Mouse (Mus musculus) midbrain, embryonic 15.5 days (tissue): ENCODE data around the gene Opn1sw. TPM values are rescaled to one million over a fixed set of nuclear protein-coding genes. Genes with fewer than 3 reads are reported as not detected.
"Not testable (repeated sequence)": the region's sequence is repeated elsewhere in the genome, so short reads cannot be mapped to it uniquely, and the experiment has no call there.

Source experiments
- ATAC-seq: fragments of 200-750 bp; cut with Nextera tagmentation; replicated peaks from 2 replicates; pipeline ENCODE4 v1.8.0; 2017; ENCODE audit warnings: moderate TSS enrichment
- H3K27ac ChIP-seq: fragments of 300-500 bp; sonication (generic); 2 replicates; pipeline ENCODE4 v1.5.1; 2015; ENCODE audit warnings: mild to moderate bottlenecking, inconsistent platforms
- H3K27me3 ChIP-seq: fragments of 300-500 bp; sonication (generic); replicated peaks from 2 replicates; pipeline ENCODE4 v1.6.1; 2015; ENCODE audit warnings: inconsistent platforms
- H3K36me3 ChIP-seq: fragments of 300-500 bp; sonication (generic); replicated peaks from 2 replicates; pipeline ENCODE4 v1.6.1; 2015; ENCODE audit warnings: inconsistent platforms
- H3K4me1 ChIP-seq: fragments of 300-500 bp; sonication (generic); 2 replicates; pipeline ENCODE4 v1.6.1; 2015; ENCODE audit warnings: inconsistent platforms
- H3K4me2 ChIP-seq: fragments of 300-500 bp; sonication (generic); 2 replicates; pipeline ENCODE4 v1.6.1; 2015; ENCODE audit warnings: inconsistent platforms, mild to moderate bottlenecking, moderate library complexity
- H3K4me3 ChIP-seq: fragments of 300-500 bp; sonication (generic); 2 replicates; pipeline ENCODE4 v1.5.1; 2015; ENCODE audit warnings: mild to moderate bottlenecking, inconsistent platforms
- H3K9ac ChIP-seq: fragments of 300-500 bp; sonication (generic); 2 replicates; pipeline ENCODE4 v1.6.1; 2015; ENCODE audit warnings: mild to moderate bottlenecking, inconsistent platforms
- H3K9me3 ChIP-seq: fragments of 300-500 bp; sonication (generic); 2 replicates; pipeline ENCODE4 v1.6.1; 2016; ENCODE audit warnings: inconsistent platforms
- WGBS: fragments of 180-500 bp; shearing (Covaris S2); methylation state at CpG from one replicate; pipeline ENCODE4 v1.1.7; 2015; ENCODE audit warnings: mixed read lengths; 5-methylcytosine and 5-hydroxymethylcytosine counted together
- microRNA-seq: library from miRNA; unstranded; fragments of <30 nt; microRNA quantifications from one replicate; pipeline ENCODE4, GENCODE M21; 2016
- polyA plus RNA-seq: library from polyadenylated mRNA; unstranded; fragments of >200 nt; fragmentation: Nextera tagmentation; extraction: Ambion mirVana; gene quantifications from 2 replicates; pipeline ENCODE4 v1.2.1, GENCODE M21; 2015

Opn1sw gene
- polyA plus RNA-seq, 1 experiment from 2014 or later: 0.54 TPM

DNA sequence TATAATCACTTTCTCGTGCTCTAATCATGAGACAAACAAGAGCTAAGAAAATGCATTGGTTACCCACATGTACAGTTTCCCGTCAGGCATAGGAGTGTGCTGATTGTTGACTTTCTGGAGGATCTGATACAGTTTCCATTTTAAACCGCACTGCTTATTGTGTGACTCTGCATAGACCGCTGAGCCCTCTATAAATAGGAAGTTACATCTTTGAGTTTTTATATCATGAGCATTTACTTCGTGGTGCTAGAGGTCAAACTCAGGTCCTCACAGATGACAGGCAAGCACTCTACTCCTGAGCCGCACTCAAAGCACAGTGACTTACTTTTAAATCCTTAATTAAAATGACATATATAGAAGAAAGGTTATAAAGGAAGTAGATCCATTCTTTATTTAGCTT lies 28.1 kb downstream of the Opn1sw start:
- no peaks in the 10 kb centered on the region for H3K9me3 ChIP-seq
- 91% methylated on average over 6 of the region's 6 CpGs for WGBS
- no peak overlapping the region for H3K4me3 ChIP-seq
- peaks cover 8% of the 10 kb centered on the region; the same call in 1 of the 2 replicates for H3K36me3 ChIP-seq
- no peak overlapping the region for H3K4me2 ChIP-seq
- no peak overlapping the region for H3K9ac ChIP-seq
- no peak overlapping the region for H3K27ac ChIP-seq
- no peaks in the 10 kb centered on the region for H3K27me3 ChIP-seq
- ATAC-seq: no peak
- 0 out of 2 replicates have a peak, but pooled peaks cover 2% of the 10 kb centered on the region for H3K4me1 ChIP-seq

DNA sequence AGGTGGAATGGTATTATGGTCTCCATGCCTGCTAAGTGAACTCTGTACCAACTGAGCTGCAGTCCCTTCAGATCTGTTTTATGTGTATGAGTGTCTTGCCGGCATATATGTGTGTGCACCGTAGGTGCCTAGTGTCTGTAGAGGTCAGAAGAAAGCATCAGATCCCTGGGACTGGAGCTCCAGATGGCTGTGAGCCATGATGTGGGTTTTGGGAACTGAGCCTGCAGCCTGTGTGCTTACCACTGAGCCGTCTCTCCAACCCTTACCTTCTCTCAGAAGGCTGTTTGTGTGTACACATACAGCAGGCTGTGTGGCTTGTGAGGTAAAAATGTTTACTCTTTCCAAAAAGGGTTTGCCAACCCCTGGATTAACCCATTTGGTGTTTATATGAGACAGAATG lies 28.9 kb downstream of the Opn1sw start:
- Histone ChIP-seq H3K9ac (no peak overlapping the region), H3K4me1 (0 out of 2 replicates have a peak, but pooled peaks cover 2% of the 10 kb centered on the region), H3K9me3 (no peaks in the 10 kb centered on the region), H3K27me3 (no peaks in the 10 kb centered on the region), H3K4me2 (no peak overlapping the region), H3K36me3 (peaks cover 8% of the 10 kb centered on the region; the same call in 1 of the 2 replicates), H3K27ac (no peak overlapping the region), H3K4me3 (no peak overlapping the region)
- WGBS: 97% methylated on average over 3 of the region's 3 CpGs
- no peak for ATAC-seq

DNA sequence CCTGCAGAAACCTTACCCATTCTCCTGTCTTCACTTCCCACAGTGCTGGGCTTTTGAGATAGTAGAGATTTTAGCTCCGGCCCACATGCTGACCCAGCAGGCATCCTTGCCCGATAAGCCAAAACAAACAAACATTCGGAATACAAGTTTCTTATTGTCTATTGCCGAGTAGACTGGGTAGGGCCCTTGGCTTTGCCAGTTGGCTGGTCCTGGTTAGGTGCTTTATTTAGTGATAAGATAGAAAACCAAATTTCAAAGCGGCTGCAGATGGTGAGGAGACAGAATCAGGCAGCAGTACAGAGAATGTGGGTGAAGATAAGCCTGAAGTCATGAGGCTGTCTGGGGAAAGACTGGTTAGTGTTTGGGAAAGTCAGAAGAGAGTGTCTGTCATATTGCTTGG lies 35.5 kb downstream of the Opn1sw start:
- 53% methylated on average over 5 of the region's 5 CpGs for WGBS
- Histone ChIP-seq H3K27ac (no peak overlapping the region), H3K4me2 (no peak overlapping the region), H3K9ac (no peak overlapping the region), H3K27me3 (no peaks in the 10 kb centered on the region), H3K36me3 (peaks cover 5% of the 10 kb centered on the region; the same call in 1 of the 2 replicates), H3K9me3 (no peaks in the 10 kb centered on the region), H3K4me3 (no peak overlapping the region), H3K4me1 (peaks cover 10% of the 10 kb centered on the region)
- ATAC-seq: no peak

DNA sequence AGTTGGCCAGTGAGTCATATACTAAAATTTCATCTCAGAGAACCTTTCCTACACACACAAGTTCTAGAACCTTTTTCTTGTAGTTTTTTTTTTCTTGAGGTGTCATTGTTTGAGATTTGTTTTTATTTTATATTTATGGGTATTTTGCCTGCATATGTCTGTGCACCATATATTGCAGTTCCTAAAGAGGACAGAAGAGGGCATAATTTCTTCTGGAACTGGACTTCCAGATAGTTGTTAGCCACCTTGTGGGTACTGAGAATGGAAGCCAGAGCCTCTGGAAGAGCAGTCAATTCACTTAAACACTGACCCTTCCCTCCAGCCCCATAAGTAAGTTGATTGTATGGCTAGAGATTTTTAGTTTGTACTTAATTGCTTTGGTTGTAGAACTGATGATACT lies 36.7 kb downstream of the Opn1sw start:
- no peak overlapping the region for H3K4me2 ChIP-seq
- no peaks in the 10 kb centered on the region for H3K27me3 ChIP-seq
- H3K36me3 ChIP-seq: no peaks in the 10 kb centered on the region
- no peak overlapping the region for H3K4me3 ChIP-seq
- no peak overlapping the region for H3K9ac ChIP-seq
- no peak for ATAC-seq
- H3K4me1 ChIP-seq: peaks cover 15% of the 10 kb centered on the region
- no peaks in the 10 kb centered on the region for H3K9me3 ChIP-seq
- no peak overlapping the region for H3K27ac ChIP-seq

DNA sequence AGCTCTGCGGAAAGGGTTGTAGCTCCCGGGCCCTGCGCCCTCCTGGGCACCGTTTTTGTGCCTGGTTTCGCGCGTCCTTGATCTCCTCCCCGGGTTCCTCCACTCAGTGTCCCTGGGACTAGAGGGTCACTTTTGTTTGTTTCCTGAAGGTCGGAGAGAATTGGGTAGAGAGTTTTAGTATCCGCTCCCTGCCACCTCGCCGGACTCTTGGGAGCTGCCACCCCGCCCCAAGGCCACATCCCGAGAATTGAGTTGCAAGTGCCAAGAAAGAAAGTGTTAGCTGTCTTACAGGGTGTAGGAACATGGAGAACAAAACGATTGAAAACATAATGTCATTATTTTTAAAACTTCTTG lies 39.9 kb downstream of the Opn1sw start:
- no peak for ATAC-seq
- under 1% methylated on average over 15 of the region's 15 CpGs for WGBS
- peaks cover 15% of the 10 kb centered on the region for H3K4me1 ChIP-seq

DNA sequence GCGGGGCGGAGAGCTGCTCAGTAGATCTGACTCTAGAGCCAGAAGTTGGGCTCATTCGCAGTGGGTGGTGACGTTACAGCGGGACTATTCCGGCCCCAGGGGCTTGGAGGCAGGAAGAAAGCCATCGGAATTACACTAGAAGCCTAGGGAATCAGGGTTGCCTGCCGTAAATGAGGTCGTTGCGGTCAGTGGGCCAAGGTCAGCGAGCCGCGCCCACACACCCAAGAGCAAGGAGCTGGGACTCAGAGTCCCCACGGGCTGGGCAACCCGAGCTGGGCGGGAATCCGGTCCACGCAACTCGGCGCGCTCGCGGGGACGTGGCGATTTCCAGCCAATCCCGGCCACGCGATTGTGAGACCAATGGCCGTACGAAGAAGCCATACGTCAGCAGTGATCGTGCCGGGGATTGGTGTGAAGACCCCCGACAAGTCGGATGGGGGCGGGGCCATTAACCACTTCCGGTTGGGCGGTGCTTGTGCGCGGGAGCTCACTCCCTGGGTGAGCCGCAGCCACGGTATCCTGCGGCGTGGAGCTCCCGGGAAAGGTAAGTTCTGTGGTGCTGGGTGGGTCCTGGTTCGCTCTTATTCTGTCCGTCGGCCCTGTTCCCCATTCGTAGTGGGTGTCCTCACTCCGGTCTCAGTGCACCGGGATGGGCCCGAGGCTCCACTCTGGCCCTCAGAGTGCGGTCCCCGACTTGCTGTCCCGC lies 40.5 kb downstream of the Opn1sw start, which contains the start of gene Calu:
TSS of gene Calu (plus strand) at position 405 of the 706 bp plus-strand sequence.
- Histone ChIP-seq H3K4me1 (peaks cover 15% of the 10 kb centered on the region), H3K27ac (peak within 1 kb of the TSS; percentile 83), H3K27me3 (no peaks in the 10 kb centered on the region), H3K9ac (peak within 1 kb of the TSS; percentile 80), H3K4me3 (peak within 1 kb of the TSS; percentile 84), H3K36me3 (no peaks in the 10 kb centered on the region), H3K4me2 (peak within 1 kb of the TSS; percentile 81), H3K9me3 (no peaks in the 10 kb centered on the region)
- ATAC-seq: peak; percentile 99
- under 1% methylated on average over 55 of the region's 55 CpGs for WGBS

More for the DNA sequence above, 39.9 kb downstream of the Opn1sw start:
- no peaks in the 10 kb centered on the region for H3K9me3 ChIP-seq
- peak overlapping the region; percentile 84 for H3K4me3 ChIP-seq
- H3K36me3 ChIP-seq: no peaks in the 10 kb centered on the region
- H3K4me2 ChIP-seq: peak overlapping the region; percentile 74
- peak overlapping the region; percentile 75 for H3K27ac ChIP-seq
- H3K27me3 ChIP-seq: no peaks in the 10 kb centered on the region
- peak overlapping the region; percentile 80 for H3K9ac ChIP-seq

DNA sequence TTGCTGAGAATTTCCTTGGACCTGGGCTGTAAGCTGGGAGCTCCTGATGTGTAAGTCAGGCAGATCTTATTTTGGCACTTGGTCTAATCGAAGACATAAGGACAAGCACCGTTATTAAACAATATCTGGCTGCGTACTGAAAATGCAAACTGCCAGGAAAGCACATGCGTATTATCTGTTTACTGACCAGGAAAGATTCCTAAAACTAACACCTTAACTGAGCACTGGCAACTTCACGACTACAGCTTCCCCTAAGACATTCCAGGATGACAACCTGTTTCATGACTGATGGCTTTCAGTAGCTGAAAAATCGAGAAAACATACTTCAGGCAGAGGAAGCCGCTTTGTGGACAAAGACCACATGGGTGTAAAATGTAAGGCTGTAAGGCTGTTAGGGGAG lies 41.1 kb downstream of the Opn1sw start:
- Histone ChIP-seq H3K4me1 (peaks cover 15% of the 10 kb centered on the region), H3K36me3 (no peaks in the 10 kb centered on the region), H3K27ac (peak overlapping the region; percentile 83), H3K4me2 (peak overlapping the region; percentile 81), H3K4me3 (peak overlapping the region; percentile 84), H3K9ac (peak overlapping the region; percentile 58), H3K9me3 (no peaks in the 10 kb centered on the region), H3K27me3 (no peaks in the 10 kb centered on the region)
- ATAC-seq: no peak
- 36% methylated on average over 7 of the region's 7 CpGs for WGBS

DNA sequence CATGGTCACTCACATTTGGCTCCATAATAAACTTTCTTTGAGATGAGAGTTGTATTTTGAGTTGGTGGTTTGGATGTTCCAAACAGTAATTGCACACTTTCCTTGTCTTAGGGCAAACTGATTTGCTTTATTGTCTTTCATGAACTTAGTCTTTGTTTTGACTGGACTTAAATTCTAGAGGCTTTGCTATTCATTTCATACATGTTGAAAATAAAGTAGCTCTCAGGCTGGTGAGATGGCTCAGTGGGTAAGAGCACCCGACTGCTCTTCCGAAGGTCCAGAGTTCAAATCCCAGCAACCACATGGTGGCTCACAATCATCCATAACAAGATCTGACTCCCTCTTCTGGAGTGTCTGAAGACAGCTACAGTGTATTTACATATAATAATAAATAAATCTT lies 41.8 kb downstream of the Opn1sw start:
- not testable (repeated sequence) for H3K27me3 ChIP-seq, H3K9ac ChIP-seq, ATAC-seq, H3K27ac ChIP-seq, H3K4me2 ChIP-seq, H3K9me3 ChIP-seq, H3K36me3 ChIP-seq, H3K4me3 ChIP-seq
- peaks cover 15% of the 10 kb centered on the region for H3K4me1 ChIP-seq
- 93% methylated on average over 2 of the region's 2 CpGs for WGBS

DNA sequence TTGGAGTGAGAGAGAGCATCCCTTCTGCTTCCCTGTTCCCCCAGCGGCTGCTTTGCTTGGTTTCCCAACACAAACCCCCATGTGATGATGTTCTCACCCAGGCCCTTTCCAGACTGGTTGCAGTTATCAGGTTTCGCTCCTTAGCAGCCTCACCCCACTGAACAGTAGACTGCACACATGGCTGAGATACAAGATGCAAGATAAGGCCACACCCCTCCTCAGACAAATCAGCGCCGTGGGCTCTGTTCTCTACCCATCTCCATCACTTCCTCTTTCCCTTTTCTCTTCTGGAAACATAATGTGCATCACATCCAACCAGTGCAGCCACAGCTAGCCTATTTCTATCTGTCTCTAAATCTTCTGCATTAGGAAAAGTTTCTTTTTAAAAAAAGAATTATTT lies 58.8 kb downstream of the Opn1sw start:
- H3K27ac ChIP-seq: no peak overlapping the region
- no peak overlapping the region for H3K9ac ChIP-seq
- 80% methylated on average over 4 of the region's 4 CpGs for WGBS
- no peaks in the 10 kb centered on the region for H3K27me3 ChIP-seq
- no peaks in the 10 kb centered on the region for H3K9me3 ChIP-seq
- no peaks in the 10 kb centered on the region for H3K36me3 ChIP-seq
- H3K4me1 ChIP-seq: no peaks in the 10 kb centered on the region
- H3K4me3 ChIP-seq: no peak overlapping the region
- no peak overlapping the region for H3K4me2 ChIP-seq
- no peak for ATAC-seq

DNA sequence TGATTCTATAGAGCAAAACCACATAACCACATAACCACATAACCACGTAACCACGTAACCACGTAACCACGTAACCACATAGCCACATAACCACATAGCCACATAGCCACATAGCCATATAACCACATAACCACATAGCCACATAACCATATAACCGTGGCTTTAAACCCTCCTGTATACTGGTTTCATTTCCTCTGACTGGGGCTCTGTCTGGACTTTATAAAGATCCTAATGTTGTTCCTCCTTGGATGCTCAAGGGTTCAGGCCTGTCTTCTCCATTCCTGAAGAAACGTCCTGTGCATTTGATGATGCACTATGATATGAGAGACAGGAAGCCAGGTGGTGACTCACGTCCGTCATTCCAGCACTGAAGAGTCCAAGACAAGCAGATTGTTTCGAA lies 61.3 kb downstream of the Opn1sw start:
- no peaks in the 10 kb centered on the region for H3K27me3 ChIP-seq
- H3K9ac ChIP-seq: no peak overlapping the region
- H3K4me2 ChIP-seq: no peak overlapping the region
- H3K27ac ChIP-seq: no peak overlapping the region
- no peaks in the 10 kb centered on the region for H3K36me3 ChIP-seq
- no peak overlapping the region for H3K4me3 ChIP-seq
- no peak for ATAC-seq
- 88% methylated on average over 9 of the region's 9 CpGs for WGBS
- no peaks in the 10 kb centered on the region for H3K9me3 ChIP-seq
- H3K4me1 ChIP-seq: no peaks in the 10 kb centered on the region

Small RNA genes lying within 50 kb of the gene (microRNA-seq; reads per million reads assigned to microRNA genes)
- gene Gm26220 (0.74 reads per million), gene Gm44354 (not detected)

Other genes with a start within 250 kb of the Opn1sw start
- 38.9 and 46.9 TPM in 2 replicates for gene Rbm28, start 223.5 kb downstream of the Opn1sw start, polyA plus RNA-seq
- 9.8 and 10.7 TPM in 2 replicates for gene Prrt4, start 208.9 kb downstream of the Opn1sw start, polyA plus RNA-seq
- 59.3 and 63.4 TPM in 2 replicates for gene Impdh1, start 172.1 kb downstream of the Opn1sw start, polyA plus RNA-seq
- gene Hilpda, start 116.0 kb downstream of the Opn1sw start, polyA plus RNA-seq: 35.8 and 36.2 TPM in 2 replicates
- gene Fam71f2, start 108.9 kb downstream of the Opn1sw start, polyA plus RNA-seq: 0.40 and 0.86 TPM in 2 replicates
- not detected in 2 replicates for gene Fam71f1, start 69.3 kb downstream of the Opn1sw start, polyA plus RNA-seq
- gene Calu, start 40.4 kb downstream of the Opn1sw start, polyA plus RNA-seq: 154 and 156 TPM in 2 replicates
- 36.9 and 40.5 TPM in 2 replicates for gene Ccdc136, start 7.8 kb upstream of the Opn1sw start, polyA plus RNA-seq
- 3.3 and 3.4 TPM in 2 replicates for gene Flnc, start 44.8 kb upstream of the Opn1sw start, polyA plus RNA-seq
- 342 and 365 TPM in 2 replicates for gene Atp6v1f, start 79.2 kb upstream of the Opn1sw start, polyA plus RNA-seq
- 0.27 and 1.0 TPM in 2 replicates for gene Atp6v1fnb, start 83.0 kb upstream of the Opn1sw start, polyA plus RNA-seq
- 18.9 and 20.9 TPM in 2 replicates for gene Kcp, start 119.5 kb upstream of the Opn1sw start, polyA plus RNA-seq
- 2.0 and 2.1 TPM in 2 replicates for gene Irf5, start 138.2 kb upstream of the Opn1sw start, polyA plus RNA-seq
- gene Tnpo3, start 221.4 kb upstream of the Opn1sw start, polyA plus RNA-seq: 87.5 and 93.2 TPM in 2 replicates